Mouse (Mus musculus) embryonic facial prominence, embryonic 12.5 days (tissue): ENCODE measurements around the gene Sez6l. TPM values are rescaled to one million over a fixed set of nuclear protein-coding genes. Genes with fewer than 3 reads are reported as not detected.

ENCODE experiments used
- ATAC-seq: fragments of 200-750 bp; cut with Nextera tagmentation; 2 replicates; pipeline ENCODE4 v1.8.0; 2017; ENCODE audit not compliant: insufficient number of reproducible peaks, insufficient read depth, low FRiP score, low TSS enrichment
- H3K27ac ChIP-seq: fragments of 300-500 bp; sonication (generic); 2 replicates; pipeline ENCODE4 v1.5.1; 2016; ENCODE audit warnings: mild to moderate bottlenecking
- H3K27me3 ChIP-seq: fragments of 300-500 bp; sonication (generic); 2 replicates; pipeline ENCODE4 v1.6.1; 2016; ENCODE audit warnings: mild to moderate bottlenecking, moderate library complexity
- H3K36me3 ChIP-seq: fragments of 300-500 bp; sonication (generic); 2 replicates; pipeline ENCODE4 v1.6.1; 2016; ENCODE audit warnings: mild to moderate bottlenecking
- H3K4me1 ChIP-seq: fragments of 300-500 bp; sonication (generic); 2 replicates; pipeline ENCODE4 v1.6.1; 2016
- H3K4me2 ChIP-seq: fragments of 300-500 bp; sonication (generic); replicated peaks from 2 replicates; pipeline ENCODE4 v1.6.1; 2016; ENCODE audit warnings: mild to moderate bottlenecking, moderate library complexity
- H3K4me3 ChIP-seq: fragments of 300-500 bp; sonication (generic); 2 replicates; pipeline ENCODE4 v1.5.1; 2016; ENCODE audit warnings: mild to moderate bottlenecking
- H3K9ac ChIP-seq: fragments of 300-500 bp; sonication (generic); 2 replicates; pipeline ENCODE4 v1.6.1; 2016; ENCODE audit warnings: mild to moderate bottlenecking, moderate library complexity
- H3K9me3 ChIP-seq: fragments of 300-500 bp; sonication (generic); 2 replicates; pipeline ENCODE4 v1.6.1; 2016; ENCODE audit warnings: mild to moderate bottlenecking, moderate library complexity
- WGBS: fragments of 180-500 bp; shearing (Covaris S2); methylation state at CpG from one replicate; pipeline ENCODE4 v1.1.7; 2016; 5-methylcytosine and 5-hydroxymethylcytosine counted together
- polyA plus RNA-seq: library from polyadenylated mRNA; unstranded; fragments of >200 nt; fragmentation: Nextera tagmentation; extraction: Ambion mirVana; gene quantifications from 2 replicates; pipeline ENCODE4 v1.2.1, GENCODE M21; 2016

The Sez6l gene
- polyA plus RNA-seq, 1 experiment from 2014 or later = 0.77 TPM

DNA sequence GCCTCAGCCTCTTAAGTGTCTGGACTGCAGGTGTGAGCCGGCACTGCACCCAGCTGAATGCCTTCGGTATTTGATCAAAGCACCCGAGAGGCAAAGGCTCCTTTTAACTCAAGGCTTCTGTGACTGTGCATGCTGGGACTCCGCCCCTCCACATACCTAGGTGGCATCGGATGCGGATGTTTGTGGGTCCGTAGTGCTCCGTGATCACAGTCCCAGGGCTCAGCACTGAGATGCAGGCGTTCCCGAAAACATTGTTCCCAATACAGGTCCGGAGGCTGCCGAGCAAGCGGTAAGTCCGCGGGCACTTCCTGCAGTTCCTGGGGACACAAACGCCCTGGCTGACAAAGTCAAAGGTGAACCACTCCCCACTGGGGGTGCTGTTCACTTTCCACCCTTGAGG, 186.0 kb downstream of the Sez6l start:
- Histone ChIP-seq H3K36me3 (peaks cover 33% of the 10 kb centered on the region), H3K9ac (no peak overlapping the region), H3K27ac (no peak overlapping the region), H3K4me2 (no peak overlapping the region), H3K4me1 (peaks cover 20% of the 10 kb centered on the region), H3K27me3 (peaks cover 35% of the 10 kb centered on the region), H3K4me3 (no peak overlapping the region), H3K9me3 (no peaks in the 10 kb centered on the region)
- no peak for ATAC-seq
- WGBS = 59% methylated on average over 16 of the region's 16 CpGs

DNA sequence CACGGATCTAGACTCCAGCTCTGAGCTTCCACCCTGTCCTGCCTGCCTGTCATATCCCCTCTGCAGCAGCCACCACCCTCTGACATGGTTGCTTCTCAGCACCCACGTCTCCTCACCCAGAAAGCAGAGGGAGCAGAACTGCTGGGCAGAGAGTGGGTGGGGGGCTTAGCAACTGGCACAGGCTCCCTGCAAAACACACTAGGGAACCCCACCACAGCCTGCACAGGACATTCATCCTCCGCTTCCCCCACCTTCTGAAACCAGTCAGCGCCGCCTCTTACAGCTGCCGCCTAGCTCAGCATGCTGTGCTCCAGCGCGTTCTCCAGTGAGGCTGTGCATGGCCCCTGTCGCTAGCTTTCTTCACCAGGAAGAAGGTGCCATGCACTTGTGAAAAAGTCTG, 187.6 kb downstream of the Sez6l start:
- Histone ChIP-seq H3K4me1 (peaks cover 10% of the 10 kb centered on the region), H3K4me3 (no peak overlapping the region), H3K36me3 (peaks cover 44% of the 10 kb centered on the region), H3K27ac (no peak overlapping the region), H3K9me3 (no peaks in the 10 kb centered on the region), H3K9ac (no peak overlapping the region), H3K4me2 (no peak overlapping the region), H3K27me3 (peaks cover 35% of the 10 kb centered on the region)
- ATAC-seq = no peak
- 82% methylated on average over 9 of the region's 9 CpGs for WGBS

DNA sequence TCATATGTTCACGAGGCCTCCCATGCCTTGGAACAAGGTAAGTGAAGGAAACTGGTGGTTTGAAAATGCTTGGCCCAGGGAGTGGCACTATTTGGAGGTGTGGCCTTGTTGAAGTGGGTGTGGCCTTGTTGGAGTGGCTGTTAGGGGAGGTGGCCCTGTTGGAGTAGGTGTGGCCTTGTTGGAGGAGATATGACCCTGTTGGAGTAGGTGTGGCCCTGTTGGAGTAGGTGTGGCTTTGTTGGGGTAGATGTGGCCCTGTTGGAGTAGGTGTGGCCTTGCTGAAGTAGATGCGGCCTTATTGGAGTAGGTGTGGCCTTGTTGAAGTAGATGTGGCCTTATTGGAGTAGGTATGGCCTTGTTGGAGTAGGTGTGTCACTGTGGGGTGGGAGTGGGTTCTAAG, 191.0 kb downstream of the Sez6l start:
- Histone ChIP-seq H3K9me3 (no peaks in the 10 kb centered on the region), H3K9ac (no peak overlapping the region), H3K4me1 (peaks cover 8% of the 10 kb centered on the region; the same call in 1 of the 2 replicates), H3K27me3 (peaks cover 2% of the 10 kb centered on the region; the same call in 1 of the 2 replicates), H3K36me3 (peaks cover 35% of the 10 kb centered on the region), H3K4me2 (no peak overlapping the region), H3K4me3 (no peak overlapping the region), H3K27ac (no peak overlapping the region)
- WGBS = 87% methylated on average over 2 of the region's 2 CpGs
- no peak for ATAC-seq

DNA sequence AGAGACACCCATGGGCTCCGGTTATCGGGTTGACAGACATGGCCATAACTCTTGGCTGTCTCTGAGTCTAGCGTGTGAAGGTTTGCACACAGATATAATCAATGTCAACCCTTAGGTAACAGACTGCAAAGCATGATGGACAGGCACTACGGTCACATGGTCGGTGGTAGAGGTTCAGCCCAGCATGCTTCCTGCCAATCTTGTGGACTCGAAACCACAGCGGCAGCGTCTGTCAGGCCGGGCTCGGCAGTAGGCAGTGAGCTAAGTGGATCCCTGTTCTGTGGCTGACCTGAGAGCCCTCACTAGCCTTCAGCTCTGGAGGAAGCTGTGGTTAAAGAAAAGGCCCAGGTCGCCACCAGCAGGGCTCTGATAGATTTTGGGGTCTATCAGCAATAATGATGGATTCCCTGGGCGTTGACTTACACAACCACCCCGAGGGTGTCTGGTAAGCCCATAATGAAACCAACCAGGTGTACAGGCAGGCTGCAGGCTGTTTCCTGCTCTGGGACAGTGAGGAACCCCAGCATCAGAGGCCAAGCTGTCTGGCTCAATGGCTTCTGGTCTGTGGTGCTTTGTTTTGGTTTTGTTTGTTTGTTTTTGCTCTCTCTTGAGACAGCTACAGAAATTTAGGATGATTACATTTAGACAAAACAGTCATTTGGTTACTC, 192.0 kb downstream of the Sez6l start:
- H3K4me2 ChIP-seq = no peak overlapping the region
- peaks cover 36% of the 10 kb centered on the region; the same call in 1 of the 2 replicates for H3K36me3 ChIP-seq
- no peaks in the 10 kb centered on the region for H3K9me3 ChIP-seq
- H3K27me3 ChIP-seq = no peaks in the 10 kb centered on the region
- no peak for ATAC-seq
- no peak overlapping the region for H3K9ac ChIP-seq
- peaks cover 8% of the 10 kb centered on the region; the same call in 1 of the 2 replicates for H3K4me1 ChIP-seq
- H3K27ac ChIP-seq = no peak overlapping the region
- no peak overlapping the region for H3K4me3 ChIP-seq
- WGBS = 88% methylated on average over 13 of the region's 13 CpGs

DNA sequence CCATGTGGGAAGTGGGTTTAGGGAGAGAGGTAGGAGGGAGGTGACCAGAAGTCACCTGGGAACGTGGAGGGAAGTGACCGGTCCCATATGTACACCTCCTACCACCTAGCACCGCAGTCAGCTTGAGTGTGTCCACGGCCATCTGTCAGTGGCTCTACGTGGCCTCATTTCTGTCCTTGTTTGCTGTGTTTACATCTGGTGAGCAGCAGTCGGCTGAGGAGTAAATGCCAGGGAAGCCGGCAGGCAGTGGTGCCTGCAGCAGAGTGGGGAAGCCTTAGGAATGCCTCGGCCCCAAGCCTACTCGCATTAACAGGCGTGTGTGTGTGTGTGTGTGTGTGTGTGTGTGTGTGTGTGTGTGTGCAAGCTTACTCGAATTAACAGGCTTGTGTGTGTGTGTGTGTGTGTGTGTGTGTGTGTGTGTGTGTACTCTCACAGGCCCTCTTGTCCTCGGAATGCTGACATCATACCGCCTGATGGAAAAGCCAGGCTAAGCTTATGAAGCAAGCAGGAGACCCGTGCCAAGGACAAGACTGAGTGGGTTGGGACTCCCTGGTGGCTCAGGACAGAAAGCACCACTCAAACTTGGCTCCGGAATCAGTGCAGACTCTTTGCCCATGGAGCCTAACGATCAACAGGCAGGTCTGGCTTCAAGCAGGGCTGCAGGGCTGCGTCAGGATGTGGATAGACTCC, 194.2 kb downstream of the Sez6l start:
- Histone ChIP-seq H3K27ac (peak overlapping the region; percentile 46; the same call in 1 of the 2 replicates), H3K9ac (no peak overlapping the region), H3K27me3 (no peaks in the 10 kb centered on the region), H3K4me3 (no peak overlapping the region), H3K4me1 (peaks cover 8% of the 10 kb centered on the region; the same call in 1 of the 2 replicates), H3K36me3 (peaks cover 47% of the 10 kb centered on the region; the same call in 1 of the 2 replicates), H3K4me2 (no peak overlapping the region), H3K9me3 (no peaks in the 10 kb centered on the region)
- ATAC-seq = no peak
- 51% methylated on average over 16 of the region's 17 CpGs for WGBS

DNA sequence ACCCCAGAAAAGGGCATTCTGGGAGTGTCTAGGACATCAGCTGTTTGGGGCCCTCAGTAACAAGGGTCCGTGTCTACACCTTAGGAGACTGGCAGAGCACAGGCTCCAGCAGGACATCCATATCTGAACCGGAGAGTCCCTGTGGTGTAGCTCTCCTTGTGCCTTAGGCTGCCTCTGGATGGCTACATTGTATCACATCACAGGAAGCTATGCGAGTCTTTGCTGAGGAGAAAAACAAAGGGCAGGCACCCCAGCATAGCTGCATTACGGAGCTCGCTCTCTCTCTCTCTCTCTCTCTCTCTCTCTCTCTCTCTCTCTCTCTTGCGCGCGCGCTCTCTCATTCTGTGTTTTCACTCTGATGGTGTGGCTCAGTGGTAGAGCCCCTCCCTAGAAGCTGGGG, 194.9 kb downstream of the Sez6l start:
- Histone ChIP-seq H3K4me1 (peaks cover 8% of the 10 kb centered on the region; the same call in 1 of the 2 replicates), H3K4me3 (no peak overlapping the region), H3K27ac (no peak overlapping the region), H3K9me3 (no peaks in the 10 kb centered on the region), H3K4me2 (no peak overlapping the region), H3K27me3 (no peaks in the 10 kb centered on the region), H3K36me3 (peaks cover 54% of the 10 kb centered on the region), H3K9ac (no peak overlapping the region)
- ATAC-seq = no peak
- 53% methylated on average over 9 of the region's 9 CpGs for WGBS

DNA sequence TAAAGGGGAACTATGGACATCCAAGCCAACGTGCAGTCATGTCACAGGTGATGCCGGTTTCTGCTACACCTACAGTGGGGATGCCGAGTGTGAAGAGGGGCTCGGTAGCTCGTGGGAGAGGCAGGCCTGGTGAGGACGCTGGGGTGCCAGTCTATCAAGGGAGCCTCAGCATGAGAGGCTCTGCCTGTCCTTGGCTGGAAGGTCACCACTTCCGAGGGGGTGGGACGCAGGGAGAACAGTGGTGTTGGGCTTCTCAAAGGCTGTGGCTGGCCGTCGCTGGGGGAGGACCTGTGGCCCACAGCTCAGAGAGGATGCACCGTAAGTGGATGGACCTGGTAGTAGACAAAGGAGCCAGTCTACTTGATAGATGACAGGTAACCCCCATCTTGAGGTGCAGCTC, 195.8 kb downstream of the Sez6l start:
- no peaks in the 10 kb centered on the region for H3K27me3 ChIP-seq
- H3K4me1 ChIP-seq = peaks cover 8% of the 10 kb centered on the region; the same call in 1 of the 2 replicates
- peaks cover 48% of the 10 kb centered on the region for H3K36me3 ChIP-seq
- H3K9ac ChIP-seq = no peak overlapping the region
- H3K27ac ChIP-seq = no peak overlapping the region
- no peak overlapping the region for H3K4me3 ChIP-seq
- no peaks in the 10 kb centered on the region for H3K9me3 ChIP-seq
- ATAC-seq = no peak
- 85% methylated on average over 11 of the region's 11 CpGs for WGBS
- H3K4me2 ChIP-seq = no peak overlapping the region

DNA sequence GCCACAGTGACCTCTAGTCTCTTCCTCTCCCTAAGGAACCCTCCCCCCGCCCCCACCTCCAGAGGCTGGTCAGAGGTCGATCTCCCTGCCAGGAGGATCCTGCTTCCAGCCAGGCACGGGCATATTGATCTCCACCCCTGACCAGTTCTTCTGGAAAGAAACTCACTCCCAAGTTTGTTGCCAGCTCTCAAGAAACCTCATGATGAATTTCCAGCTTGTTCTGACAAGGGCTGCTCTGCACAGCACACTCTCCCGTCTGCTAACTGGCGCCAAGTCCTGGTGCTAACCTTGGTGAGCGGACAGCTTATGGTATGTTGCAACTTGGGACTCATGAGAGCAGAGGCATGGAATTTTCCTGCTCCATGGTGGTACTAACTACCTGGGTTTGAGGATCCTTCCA, 198.3 kb downstream of the Sez6l start:
- Histone ChIP-seq H3K4me2 (no peak overlapping the region), H3K27me3 (no peaks in the 10 kb centered on the region), H3K36me3 (peaks cover 59% of the 10 kb centered on the region), H3K4me1 (peaks cover 8% of the 10 kb centered on the region; the same call in 1 of the 2 replicates), H3K9me3 (no peaks in the 10 kb centered on the region), H3K9ac (no peak overlapping the region), H3K27ac (no peak overlapping the region), H3K4me3 (no peak overlapping the region)
- WGBS = 72% methylated on average over 6 of the region's 6 CpGs
- ATAC-seq = no peak

DNA sequence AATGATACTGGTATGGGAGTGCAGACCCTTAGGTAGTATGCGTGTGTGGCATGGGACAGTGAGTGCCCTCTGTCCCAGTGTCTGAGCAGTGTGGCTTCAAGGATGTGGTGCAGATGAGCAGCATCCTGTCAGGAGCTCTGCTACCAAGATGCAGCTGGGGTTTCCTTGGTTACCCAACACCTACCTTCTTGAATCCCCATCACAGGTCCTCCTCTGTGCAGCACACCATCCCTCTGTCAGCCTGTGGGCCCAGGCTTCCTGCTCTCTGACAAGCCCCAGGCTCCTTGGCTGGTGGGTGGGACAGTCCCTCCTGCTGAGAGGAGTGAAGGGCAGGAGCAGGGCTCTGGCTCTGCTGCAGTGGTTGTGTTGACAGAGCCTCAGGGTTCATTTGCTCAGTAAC, 199.6 kb downstream of the Sez6l start:
- ATAC-seq = no peak

DNA sequence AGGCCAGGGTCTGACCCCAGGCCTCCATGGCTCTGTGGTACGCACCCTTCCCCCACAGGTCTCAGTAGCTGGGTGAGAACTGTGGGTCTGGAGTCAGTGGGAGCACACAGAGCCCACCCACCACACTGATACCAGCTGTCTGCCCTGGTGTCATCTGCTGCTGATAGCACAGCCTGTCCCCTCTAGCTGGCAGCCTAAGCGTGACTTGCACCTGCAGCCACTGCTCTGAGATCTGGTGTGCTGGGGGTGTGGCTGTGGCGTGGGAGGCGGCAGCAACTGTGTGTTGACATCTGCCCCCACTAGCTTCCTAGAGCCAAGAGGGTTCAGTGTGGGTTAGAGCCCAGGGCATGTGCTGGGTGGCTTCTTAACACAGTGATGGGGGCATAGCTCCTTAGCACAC, 200.9 kb downstream of the Sez6l start:
- 88% methylated on average over 4 of the region's 4 CpGs for WGBS
- Histone ChIP-seq H3K9ac (no peak overlapping the region), H3K4me2 (no peak overlapping the region), H3K27me3 (no peaks in the 10 kb centered on the region), H3K4me1 (no peaks in the 10 kb centered on the region), H3K9me3 (no peaks in the 10 kb centered on the region), H3K4me3 (no peak overlapping the region), H3K36me3 (peaks cover 75% of the 10 kb centered on the region), H3K27ac (no peak overlapping the region)
- no peak for ATAC-seq

More for the DNA sequence above, 199.6 kb downstream of the Sez6l start:
- no peaks in the 10 kb centered on the region for H3K27me3 ChIP-seq
- no peak overlapping the region for H3K9ac ChIP-seq
- peaks cover 71% of the 10 kb centered on the region for H3K36me3 ChIP-seq
- no peaks in the 10 kb centered on the region for H3K9me3 ChIP-seq
- peaks cover 6% of the 10 kb centered on the region; the same call in 1 of the 2 replicates for H3K4me1 ChIP-seq
- H3K4me2 ChIP-seq = no peak overlapping the region
- WGBS = 93% methylated on average over 1 of the region's 1 CpGs
- H3K4me3 ChIP-seq = no peak overlapping the region
- H3K27ac ChIP-seq = no peak overlapping the region

DNA sequence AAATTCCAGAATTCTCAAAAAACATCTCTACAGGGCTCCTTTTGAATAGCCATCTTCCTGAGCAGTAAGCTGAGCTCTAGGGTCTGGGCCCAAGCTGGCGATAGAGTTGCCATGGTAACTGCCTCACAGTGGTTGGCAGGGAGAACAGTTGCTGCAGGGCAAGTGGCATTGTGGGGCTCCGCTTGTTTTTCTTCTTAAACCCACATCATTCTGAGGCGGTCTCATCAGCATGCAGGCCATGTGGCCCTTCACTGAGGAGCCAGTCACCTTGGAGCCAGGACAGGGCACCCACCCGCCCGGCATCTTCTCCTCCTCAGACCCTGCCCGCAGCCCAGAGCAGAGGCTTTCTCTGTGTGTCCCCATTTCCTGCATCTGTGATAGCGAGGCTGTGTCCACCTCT, 205.1 kb downstream of the Sez6l start:
- Histone ChIP-seq H3K27me3 (no peaks in the 10 kb centered on the region), H3K4me1 (no peaks in the 10 kb centered on the region), H3K4me2 (no peak overlapping the region), H3K9ac (no peak overlapping the region), H3K36me3 (peaks cover 82% of the 10 kb centered on the region), H3K4me3 (no peak overlapping the region), H3K9me3 (no peaks in the 10 kb centered on the region), H3K27ac (no peak overlapping the region)
- WGBS = 52% methylated on average over 7 of the region's 7 CpGs
- ATAC-seq = no peak

DNA sequence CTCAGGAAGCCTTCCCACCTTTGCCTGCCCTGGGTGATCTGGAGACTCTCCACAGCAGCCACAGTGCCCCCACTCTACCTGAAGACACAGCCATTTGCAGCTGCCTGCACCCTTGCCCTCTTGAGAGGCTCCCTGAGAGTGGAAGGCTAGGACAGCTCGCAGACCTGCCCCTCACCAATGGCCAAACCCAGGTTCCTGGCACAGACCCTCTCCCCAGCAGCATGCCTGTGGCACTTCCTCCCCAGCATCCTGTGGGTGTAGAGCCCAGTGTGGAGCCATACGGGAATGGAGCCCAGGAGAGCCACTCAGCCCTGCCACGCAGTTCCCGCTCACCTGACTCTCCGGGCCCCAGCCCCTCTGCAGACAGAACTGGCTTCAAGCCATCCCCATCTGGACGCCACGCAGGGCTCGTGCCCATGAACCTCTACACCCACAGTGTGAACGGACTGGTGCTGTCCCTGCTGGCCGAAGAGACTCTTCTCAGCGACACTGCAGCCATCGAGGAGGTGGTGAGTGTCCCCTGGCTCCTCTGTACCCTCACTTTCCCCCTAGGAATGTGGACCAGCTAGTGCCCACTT, 206.7 kb downstream of the Sez6l start:
- H3K4me1 ChIP-seq = no peaks in the 10 kb centered on the region
- no peak overlapping the region for H3K27ac ChIP-seq
- H3K27me3 ChIP-seq = no peaks in the 10 kb centered on the region
- WGBS = 91% methylated on average over 12 of the region's 12 CpGs
- no peak overlapping the region for H3K9ac ChIP-seq
- no peak for ATAC-seq
- H3K36me3 ChIP-seq = peaks cover 80% of the 10 kb centered on the region
- no peak overlapping the region for H3K4me3 ChIP-seq
- H3K4me2 ChIP-seq = no peak overlapping the region
- H3K9me3 ChIP-seq = no peaks in the 10 kb centered on the region
